Mouse (Mus musculus) megakaryocyte, adult 5-6 weeks (primary cell): ENCODE results near the gene Skil. TPM values are rescaled to one million over a fixed set of nuclear protein-coding genes. Genes with fewer than 3 reads are reported as not detected.

Experiments used
- ATAC-seq: 2 replicates; pipeline ENCODE4 v1.8.0; 2016; ENCODE audit warnings: mild to moderate bottlenecking, inconsistent platforms; ENCODE audit not compliant: poor library complexity, severe bottlenecking
- total RNA-seq, 2 experiments: library from RNA; stranded (forward) in 1 of 2; stranded (reverse) in 1 of 2; fragments of 153-499, 151-499 nt in 1 of 2; fragments of 221-1000, 200-1000 nt in 1 of 2; gene quantifications; 2 replicates each; pipeline versions ENCODE4 v1.2.3 to v1.2.4; 2015 to 2017

The Skil gene
- total RNA-seq, 2 experiments from 2014 or later, result 21.8 to 32.5 TPM

DNA sequence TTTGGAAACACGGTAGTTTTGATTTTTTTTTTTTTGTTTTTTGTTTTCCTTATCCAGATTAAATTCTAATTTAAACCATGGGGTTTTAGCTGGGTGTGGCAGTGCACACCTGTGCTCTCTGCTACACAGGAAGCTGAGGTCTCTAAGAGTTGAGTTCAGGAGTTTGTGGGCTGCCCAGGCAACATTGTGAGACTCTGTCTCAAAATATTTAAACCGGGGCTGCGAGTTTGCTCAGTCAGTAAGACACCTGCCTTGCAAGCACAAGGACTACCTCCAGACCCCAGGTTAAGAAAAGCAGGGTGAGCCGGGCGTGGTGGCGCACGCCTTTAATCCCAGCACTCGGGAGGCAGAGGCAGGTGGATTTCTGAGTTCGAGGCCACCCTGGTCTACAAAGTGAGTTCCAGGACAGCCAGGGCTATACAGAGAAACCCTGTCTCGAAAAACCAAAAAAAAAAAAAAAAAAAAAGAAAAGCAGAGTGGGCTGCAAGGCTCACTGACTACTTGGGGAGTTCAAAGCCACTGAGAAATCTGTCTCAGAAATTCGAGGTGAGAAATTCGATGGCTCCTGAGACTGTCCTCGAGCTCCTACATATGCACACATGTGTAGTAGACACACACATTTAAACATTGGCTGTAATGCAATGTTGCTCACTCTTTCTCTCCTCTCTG is 11.9 kb upstream of the Skil start:
- no peak for ATAC-seq

DNA sequence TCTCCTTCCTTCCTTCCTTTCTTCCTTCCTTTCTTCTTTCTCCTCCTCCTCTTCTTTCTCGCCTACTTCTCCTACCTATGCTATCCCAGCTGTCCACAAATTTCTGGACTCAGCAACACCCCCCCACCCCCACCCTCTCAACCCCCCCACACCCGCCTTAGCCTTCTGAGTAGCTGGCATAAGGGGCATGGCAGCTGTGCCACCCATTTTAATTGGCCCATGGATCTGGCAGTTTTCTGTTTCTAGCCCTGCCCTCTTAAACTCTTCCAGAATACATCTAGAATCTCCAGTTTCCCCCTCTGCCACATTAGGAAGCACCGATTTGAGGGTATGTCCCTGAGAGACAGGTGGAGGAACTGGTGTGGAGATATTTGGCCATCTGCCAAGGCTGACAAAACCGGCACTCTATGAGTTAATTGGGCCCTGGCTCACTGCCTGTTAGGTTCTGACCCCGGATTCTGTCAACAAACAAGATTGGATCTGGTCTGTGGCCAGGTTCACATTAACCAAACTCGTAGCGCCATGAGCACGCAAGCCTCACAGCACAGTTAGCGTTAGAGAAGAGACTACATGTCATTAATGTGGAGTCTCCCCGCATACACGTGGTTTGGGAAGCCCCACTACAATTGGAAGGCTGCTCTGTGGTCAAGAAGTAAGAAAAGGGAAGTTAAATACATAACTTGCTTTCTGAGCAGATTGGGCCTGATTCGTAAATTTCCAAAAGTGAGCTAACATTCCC is 11.2 kb upstream of the Skil start:
- ATAC-seq, result peak; percentile 99

DNA sequence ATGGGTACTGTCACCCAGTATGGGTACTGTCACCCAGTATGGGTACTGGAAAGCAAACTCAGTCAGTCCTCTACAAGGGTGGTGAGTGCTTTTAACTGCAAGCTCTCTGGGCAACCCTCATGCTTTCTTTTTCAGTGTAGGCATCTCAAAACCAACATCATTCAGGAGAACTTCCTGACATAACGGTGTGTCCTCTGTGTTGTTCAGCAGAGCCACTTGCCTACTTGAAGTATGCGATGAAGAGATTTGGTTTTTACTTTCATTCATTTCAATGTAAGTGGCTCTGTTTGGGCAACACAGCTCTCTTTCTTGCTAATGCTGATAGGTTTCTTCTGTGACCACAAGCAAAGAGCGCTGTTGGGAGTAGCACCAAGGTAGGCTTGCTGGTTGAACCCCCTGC is 9.9 kb upstream of the Skil start:
- ATAC-seq, result no peak

DNA sequence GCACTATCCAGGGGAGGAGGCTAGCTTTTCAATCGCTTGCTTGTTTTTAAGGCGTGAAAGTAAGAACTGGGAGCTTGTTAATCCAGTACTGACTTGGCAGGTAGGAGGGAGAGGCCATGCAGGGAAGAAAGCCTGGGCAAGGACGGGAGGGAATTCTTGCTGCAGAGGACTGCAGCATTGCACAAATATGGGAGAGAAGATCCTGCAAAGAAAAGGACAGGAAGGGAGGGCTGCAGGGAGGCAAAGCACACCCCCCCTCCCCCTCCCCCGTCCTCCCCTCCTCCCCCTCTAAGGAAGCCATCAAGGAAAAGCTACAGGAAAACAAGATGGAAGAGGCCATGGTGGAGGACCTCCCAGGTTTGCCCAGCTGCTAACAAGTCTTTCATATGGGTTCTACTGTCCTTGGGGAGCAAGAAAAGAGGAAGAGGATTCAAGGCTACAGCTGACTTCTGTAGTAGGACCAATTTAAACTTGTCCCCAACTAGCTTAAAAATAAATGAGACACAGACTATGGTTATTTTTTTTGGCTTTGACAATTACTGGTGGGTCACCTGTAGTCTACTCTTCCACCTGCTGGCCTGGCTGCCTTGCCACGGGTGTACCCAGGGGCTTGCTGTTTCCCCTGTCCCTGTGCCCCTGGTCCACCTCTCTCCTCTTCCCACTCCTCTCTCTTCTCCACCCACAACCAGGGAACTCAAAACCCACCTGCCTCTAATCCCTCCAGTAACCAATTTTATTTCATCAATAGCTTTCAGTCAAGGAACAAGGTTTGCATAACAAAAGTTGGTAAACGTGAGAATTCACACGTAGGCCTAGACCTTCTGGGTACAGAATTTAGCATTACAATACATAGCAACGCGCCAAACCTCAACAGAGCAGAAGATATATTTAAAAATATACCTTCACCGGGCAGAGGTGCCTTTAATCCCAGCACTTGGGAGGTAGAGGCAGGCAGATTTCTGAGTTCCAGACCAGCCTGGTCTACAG is 5.8 kb upstream of the Skil start:
- no peak for ATAC-seq

DNA sequence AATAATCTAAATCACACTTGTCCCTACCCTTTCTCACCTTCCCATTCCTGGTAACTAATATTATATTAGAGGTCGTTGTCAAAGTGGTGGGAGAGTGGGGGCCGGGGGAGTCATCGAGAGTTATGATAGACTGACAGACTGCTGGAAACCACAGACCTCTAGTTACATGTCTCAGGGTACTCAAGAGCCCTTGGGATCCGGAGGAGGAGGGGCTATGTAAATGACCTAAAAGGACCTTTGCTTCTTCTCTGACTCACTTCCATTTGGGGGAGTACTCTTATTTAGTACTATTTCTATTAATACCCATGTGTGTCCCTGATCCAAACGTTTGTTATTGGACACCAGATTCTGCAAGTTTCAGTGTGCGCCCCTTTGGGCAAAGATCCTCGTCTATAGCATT is 4.9 kb upstream of the Skil start:
- ATAC-seq, result no peak

DNA sequence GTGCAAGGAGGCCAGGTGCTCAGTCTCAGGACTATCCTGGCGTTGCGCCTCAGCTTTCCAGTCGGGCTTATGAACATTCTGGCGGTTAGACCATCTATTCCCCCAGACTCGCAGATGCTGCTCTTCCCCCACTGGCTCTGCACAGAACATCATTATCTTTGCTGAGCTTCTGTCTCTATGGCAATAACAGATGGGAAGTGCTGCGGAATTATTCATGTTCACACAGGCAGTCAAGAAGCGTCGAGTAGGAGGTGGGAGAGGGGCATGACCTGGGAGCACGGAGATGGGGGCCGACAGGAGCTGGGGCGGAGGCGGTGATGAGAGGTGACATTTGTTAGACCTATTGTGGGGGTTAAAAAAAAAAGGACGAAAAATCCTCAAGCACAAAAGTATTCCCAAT is 1.7 kb upstream of the Skil start:
- ATAC-seq, result no peak

DNA sequence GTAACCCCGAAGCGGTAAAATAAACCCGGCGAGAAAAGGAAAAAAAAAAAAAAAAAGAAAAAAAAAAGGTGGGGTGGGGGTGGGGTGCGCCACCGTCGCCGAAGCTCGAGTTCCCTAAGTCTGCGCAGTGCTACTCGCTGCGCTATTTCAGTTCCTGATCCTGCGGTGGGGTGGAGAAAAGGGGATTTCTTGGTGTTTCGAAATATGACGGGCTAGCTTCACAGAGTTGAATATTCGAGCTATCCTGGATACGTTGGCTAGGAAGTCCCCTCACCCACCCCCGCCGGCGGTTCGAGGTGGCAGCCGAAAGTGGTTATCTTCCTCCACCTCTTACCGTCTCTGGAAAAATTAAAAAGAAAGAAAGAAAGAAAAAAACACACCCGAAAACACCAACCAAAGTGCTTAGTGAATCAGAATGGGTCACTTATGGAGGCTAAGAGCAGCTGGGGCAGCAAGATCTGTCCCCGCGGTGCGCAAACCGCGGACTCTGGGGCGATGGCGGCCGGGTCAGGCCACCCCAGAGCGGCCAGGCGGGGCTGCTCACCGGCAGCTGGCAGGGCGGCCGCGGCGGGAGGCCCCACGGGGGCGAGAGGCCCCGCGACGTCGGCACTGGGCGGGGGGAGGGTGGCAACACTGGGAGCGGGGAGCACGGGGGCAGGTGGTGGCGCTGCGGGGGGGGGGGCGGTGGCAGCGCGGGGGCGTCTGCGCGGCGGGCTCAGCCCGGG is 1.1 kb upstream of the Skil start:
- ATAC-seq, result peak; percentile 54

DNA sequence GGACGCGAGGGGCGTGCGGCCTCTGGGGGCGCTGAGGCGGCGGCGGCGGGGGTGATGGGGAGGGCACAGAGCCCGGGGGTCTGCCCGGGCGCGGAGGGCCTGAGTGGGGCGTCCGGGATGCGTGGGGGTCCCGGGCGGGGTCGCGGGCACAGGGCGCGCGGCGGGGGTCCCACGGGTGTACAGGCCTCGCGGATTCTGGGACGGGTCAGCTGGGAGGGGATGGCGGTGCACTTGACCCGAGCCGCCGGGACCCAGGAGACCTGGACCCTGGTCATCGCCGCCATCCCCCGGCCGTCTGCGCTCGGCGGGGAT is 277 bp downstream of the Skil start:
- no peak for ATAC-seq

DNA sequence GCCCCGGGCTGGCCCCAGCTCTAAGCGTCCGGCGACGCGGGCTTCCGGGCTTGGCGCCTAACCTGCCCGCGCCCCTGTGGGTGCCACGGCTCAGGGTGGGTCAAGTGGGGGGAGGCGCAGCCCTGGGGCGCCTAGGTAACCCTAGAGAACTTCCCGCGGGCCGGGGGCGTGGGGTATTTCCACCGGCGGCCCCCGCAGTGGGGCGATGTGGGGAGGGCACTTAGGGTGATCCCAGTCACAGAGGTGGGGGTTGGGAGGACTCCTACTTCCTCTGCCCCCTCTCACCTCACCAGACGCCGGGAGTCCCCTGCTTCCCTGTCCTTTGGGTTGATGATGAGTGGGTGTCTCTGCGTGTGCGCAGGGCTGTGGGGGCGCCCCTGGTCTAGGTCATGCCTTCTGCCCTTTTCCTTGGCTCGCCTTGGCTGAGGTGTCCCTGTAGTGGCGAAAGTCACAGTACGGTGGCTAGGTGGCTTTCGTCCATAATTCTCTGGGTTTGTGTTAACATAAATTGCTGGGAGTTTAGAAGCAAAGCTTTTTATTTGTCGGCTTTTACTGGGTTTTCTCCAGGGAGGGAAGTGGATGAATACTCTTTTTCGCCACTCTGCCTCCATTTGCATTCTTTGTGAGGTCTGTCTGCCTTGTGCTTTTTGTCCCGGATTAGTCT is 765 bp downstream of the Skil start:
- ATAC-seq, result peak; percentile 14

DNA sequence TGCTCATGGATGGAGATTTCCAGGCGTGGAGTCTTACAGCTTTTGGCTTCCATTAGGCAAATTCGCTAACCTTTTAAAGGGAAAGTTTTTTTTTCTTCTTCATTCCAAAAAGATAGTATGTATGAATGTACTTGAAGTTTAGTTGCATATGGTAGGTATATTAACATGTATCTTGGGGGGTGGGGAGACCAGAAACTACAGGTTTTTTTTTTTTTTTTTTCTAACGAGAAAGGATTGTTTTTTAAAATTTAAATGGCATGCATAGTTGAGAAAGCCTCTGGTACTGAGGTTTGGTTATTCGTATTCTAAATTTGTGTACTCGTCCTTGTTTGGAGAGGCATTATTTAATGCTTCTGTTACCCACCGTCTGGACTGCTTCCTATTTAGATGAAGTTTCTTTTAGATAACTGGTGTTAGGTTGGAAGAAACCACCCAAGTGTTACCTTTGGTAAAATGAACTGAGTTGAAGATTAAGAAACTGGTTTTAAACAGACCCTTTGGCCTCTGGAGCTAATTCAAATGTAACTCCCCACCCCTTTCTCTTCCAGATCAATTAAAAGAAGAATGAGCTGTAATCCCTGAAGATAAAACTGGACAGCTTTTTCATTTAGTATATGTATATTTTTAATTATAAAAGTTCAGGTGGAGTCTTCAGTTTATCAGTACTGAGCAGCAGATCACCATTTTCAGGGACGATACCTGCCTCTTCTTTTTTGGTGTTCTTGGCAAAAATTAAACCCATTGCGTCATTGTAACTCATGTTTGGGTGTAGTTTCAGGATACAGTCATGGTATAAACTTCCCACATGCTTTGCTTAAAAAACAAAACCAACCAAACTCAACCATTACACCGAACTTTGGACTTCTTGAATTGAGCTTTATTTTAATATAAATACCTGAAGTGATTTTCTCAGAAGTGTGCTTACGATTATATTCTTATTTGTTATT is 1.6 kb downstream of the Skil start:
- no peak for ATAC-seq

DNA sequence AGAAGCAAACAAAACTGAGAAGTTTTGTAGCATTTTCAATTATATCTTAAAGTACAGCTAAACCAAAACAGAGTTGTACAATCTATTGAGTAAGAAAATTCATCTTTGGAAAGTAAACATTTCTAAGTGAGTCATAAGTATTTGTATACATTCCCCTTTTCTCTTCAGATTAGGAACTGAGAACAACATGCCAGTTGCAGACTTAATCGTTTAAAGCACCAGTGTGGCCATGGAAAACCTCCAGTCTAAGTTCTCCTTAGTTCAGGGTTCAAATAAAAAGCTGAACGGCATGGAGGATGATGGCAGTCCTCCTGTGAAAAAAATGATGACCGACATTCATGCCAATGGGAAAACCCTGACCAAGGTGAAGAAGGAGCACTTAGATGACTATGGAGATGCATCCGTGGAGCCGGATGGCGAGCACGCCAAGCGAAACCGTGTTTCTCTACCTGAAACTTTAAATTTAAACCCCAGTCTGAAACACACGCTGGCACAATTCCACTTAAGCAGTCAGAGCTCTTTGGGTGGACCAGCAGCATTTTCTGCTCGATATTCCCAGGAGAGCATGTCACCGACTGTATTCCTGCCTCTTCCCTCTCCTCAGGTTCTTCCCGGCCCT is 2.4 kb downstream of the Skil start:
- ATAC-seq, result no peak

DNA sequence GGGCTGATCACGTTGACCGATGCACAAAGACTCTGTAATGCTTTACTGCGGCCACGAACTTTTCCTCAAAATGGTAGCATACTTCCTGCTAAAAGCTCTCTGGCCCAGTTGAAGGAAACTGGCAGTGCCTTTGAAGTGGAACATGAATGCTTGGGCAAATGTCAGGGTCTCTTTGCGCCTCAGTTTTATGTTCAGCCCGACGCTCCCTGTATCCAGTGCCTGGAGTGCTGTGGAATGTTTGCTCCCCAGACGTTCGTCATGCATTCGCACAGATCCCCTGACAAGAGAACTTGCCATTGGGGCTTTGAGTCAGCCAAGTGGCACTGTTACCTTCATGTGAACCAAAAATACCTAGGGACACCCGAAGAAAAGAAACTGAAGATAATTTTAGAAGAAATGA is 3.1 kb downstream of the Skil start:
- ATAC-seq, result no peak

DNA sequence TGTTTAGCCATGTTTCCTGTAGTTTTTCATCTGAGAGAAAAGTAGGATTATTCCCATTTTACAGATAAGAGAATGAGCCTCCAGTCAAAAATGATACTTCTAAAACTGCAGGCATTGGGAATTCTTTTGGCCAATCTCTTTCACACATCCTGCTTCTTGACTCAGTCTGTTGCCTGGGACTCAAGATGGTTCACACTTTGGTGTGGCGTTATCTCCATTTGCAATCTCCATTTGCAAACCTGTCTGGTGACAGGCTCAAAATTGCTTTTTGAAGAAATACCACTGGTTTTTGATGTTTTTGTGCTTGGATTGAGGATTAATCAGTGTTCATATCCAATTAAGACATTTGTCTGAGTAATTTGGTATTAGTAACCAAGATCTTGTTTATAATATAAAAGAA is 3.7 kb downstream of the Skil start:
- ATAC-seq, result no peak

DNA sequence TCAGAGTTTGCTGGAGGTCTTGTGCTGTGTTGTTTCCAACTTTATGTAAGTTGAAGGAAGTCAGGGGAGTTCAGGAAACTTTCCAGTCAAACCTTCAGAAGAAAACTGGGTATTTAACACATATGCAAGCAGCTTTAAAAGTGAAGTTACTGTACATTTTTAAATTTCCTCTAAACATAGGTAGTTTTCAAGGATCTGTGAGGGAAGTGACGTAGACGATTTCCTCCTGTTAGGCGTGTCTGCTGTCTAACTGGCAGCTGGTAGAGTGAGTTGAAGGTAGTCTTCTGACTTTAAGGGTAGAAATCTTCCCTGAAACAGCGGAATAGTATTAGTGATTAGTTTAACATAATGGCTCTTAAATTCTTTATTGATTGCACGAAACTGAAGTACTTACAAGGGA is 5.2 kb downstream of the Skil start:
- ATAC-seq, result no peak

DNA sequence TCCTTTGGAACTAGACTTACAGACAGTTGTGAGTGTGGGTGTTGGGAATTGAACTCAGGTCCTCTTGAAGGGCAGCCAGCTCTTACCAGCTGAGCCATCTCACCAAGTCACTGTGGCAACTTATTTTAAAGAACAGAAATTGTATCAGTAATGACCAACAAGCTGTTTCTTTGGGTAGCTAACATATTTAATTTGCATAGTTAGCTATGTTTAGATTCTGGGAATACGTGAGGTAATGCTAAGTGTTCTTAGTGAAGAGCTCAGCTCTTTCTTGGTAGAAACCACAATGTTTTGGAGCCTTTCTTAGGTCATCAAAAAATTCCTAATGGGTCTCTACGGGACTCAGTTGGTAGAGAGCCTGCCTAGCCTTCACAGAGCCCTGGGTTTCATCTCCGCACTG is 5.9 kb downstream of the Skil start:
- no peak for ATAC-seq

DNA sequence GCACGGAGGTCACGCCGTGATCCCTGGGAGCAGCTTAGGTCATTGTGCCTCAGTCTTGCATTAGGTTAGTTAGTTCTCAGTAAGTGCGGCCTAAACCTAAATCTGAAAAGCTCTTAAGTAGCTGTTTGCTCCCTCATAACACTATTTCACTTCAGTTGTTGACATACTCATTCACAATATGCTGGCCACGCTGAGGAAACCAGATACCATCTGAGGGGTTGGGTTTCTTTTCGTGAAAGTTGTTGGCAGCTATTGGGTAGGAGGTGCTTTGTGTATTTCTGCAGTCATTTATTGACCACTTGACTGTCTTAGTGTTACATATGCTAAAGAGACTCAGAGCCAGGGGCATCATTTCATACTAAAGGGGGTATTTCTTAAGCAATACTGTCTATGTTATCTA is 10.1 kb downstream of the Skil start:
- ATAC-seq, result no peak

DNA sequence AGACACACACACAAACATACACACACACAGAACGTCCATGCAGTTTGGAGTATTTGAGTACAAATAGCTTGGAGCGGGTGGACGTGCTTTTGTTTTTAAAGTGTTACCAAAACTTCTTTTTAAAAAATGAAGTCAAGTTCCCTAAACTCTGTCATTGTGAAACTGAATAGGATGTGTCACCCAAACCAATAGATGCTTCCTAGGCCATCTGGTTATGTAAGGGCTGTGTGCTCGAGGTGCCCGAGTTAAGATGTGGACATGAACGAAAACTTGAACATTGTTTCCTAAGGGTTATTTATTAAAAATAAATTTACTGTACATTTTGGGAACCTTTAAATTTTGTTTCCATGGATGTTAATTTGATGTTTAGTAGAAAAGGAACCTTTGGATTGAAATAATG is 11.7 kb downstream of the Skil start:
- ATAC-seq, result peak; percentile 99

DNA sequence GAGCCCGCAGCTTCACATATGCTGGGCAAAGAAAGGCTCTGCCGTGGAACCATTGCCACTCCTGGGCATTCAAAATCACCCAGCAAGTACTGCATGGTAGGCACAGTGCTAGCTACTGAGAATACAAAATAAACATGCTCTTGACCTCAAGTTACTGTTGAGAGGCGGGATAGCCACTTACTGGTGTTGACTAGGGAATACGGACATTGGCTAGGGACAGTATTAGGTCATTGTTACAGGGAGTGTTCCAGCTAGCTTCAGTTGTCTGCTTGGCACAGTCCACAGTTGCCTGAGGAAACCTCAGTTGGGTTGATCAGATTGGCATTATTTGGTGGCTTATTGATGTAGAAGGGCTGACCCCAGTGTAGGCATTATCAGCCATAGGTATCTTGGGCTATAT is 12.8 kb downstream of the Skil start:
- no peak for ATAC-seq

DNA sequence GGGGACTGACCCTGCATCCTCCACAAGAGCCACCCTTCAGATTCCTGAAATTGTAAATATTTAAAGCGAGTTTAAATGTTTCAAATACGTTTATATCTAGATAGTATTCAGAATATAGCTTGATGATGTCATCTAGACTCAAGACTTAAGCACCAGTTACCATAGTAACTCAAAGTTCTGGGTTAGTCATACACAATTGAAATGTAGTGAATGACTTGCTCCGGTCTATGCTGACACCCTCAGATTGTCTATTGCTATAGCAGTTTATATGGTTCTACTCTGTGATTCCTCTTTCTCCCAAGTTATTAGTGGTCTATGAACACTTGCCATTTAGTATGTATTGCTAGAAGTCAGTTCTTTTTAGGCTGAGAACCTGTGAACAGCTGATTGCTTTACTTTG is 14.2 kb downstream of the Skil start:
- ATAC-seq, result peak; percentile 48; the same call in 1 of the 2 replicates
